Mouse (Mus musculus): ENCODE measurements around the gene Lsg1. TPM values are rescaled to one million over a fixed set of nuclear protein-coding genes. Genes with fewer than 3 reads are reported as not detected.
A peak's percentile ranks its signal among the peaks of the same experiment; 100 is the strongest.

Gene Lsg1
- total RNA-seq (2015; ENCODE audit: low replicate concordance) (9.2 and 11.5 TPM in 2 replicates), total RNA-seq (2017; ENCODE audit: low replicate concordance) (18.0 and 36.7 TPM in 2 replicates)

DNA sequence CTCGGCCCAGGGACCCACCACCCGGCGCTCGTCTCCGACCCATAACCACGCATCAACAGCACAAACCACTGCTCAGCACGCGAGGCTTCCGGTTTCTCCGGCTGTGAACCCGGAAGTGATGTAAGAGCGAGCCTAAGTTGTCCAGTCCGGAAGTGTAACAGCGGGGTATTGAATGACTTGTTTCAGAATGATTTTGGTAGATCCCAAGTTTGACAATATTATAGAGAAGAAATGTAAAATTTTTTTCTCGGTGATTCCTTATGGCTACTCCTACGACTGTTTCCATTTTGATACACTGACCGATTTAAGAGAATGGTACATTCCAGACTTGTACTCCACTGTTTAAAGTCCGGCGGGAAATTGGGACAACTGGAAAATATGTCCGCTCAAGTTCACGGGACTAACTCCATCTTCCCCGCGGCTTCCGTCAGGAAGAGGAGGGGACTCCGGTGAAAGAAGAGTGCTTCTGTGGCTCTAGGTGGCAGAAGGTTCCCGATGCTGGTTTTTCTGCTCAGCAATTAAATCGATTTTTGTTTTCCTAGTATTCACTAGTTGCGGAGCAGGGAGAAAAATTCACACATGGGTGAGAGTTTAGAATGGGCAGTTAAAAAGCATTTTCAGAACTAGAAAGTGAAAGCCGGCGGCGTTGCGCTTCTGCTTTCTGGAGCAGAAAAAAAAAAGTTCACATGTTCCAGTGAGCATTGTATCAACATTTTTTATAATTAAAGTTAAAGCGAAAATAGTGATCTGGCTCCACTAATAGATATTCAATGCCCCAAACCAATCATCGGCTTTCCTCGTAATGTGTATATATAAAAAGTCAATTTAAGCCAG is at the start of gene Lsg1:
Lsg1 (minus strand) TSS at position 99 of the 834 bp plus-strand sequence.
- ATAC-seq (replicated peaks; ENCODE audit: low FRiP score, poor library complexity, severe bottlenecking), result peak; percentile 95

DNA sequence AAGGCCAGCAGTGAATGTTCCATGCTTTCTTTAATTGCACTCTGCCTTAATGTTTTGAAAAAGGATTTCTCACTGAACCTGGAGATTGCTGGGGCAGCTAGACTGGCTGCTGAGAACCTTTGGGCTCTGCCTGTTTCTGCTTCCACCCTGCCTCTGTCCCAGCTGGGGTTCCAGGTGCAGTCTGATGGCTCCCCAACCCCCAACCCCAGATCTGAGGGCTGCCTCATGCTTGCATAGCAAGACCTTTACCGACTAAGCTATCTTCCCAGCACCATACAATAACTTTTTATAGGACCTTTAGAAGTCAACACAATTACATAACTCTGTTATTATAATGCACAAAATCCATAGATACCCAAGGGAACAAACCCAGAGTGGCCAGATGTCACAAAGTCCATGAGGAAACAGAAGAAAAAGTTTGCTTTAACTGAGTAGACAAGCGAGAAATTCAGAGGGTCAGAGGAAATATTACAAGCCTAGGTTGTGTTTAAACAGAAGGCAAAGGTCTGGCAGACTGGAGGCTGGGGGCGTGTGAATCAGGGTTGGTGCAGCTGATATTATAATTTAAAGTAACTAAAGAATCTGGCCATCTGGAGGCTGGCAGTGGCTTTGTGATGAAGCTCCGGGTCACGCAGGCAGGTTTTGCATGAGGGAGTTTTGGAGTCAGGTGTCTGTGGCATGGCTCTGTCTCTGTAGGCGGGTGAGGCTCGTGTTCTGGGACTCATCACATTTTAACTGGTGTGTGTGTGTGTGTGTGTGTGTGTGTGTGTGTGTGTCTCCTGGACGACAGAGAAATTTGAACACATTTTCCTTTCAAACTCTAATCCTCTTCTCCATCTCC is 46.7 kb upstream of the Lsg1 start:
- no peak for ATAC-seq (replicated peaks; ENCODE audit: low FRiP score, poor library complexity, severe bottlenecking)

DNA sequence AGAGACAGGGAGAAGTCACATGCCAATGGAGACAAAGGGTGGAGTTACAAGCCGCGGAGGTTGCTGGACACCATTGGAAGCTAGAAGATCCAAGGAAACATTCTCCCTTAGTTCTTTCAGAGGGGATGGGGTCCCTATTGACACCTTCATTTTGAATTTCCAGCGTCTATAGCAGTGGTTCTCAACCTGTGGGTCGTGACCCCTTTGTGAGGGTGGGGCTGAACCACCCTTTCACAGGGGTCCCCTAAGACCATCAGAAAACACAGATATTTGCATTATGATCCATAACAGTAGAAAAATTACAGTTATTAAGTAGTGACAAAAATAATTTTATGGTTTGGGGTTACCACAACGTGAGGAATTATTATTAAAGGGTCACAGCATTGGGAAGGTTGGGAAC is 42.1 kb upstream of the Lsg1 start:
- no peak for ATAC-seq (replicated peaks; ENCODE audit: low FRiP score, poor library complexity, severe bottlenecking)

DNA sequence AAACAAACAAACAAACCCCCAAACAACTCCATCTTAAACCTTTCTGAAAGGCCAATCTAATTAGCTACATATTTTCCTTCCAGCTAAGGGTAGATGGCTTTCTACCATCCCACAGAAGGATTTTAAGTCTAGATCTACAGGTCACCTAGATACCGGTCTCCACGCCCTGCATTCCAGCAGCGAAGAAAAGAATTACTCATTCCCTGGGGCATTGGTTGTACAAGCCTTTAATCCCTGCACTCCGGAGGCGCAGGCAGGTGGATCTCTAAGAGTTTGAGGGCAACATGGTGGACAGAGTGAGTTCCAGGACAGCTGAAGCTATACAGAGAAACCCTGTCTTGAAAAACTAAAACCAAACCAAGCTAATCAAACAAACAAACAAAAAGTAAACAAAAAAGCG is 41.0 kb upstream of the Lsg1 start:
- ATAC-seq (replicated peaks; ENCODE audit: low FRiP score, poor library complexity, severe bottlenecking), result no peak

DNA sequence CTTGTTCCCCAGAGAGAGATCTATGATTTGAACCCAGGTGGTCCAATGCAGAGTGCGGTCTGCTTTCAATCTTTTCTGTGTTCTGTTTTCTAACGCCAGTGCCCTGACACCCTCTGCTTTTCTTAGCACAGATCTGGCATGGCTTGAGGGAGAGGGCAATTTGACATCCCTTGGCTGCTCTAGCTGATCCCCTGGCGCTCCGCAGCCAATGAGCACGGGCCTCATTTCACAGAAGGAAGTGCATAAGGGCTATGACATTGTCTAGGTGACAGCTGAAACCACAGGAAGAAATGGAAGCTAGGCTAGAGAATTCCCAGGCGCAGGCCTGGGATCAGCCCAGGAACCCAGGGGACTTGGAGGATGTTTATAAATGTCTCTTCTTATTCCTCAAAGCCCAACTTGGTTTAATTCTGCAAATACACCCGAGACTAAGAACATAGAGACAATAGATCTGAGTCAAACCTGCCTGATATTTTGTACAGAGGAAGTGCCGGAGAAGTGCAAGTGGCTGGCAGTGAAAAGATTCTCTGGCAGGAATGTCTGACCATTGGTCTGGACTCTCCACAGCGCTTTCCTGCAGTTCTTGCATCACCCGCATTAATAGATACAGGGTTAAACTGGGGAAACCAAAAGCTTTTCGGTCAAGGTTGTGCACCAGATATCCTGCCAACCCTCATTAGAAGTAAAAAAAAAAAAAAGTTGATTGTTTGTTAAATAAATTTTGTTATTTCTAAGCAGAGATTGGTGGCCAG is 40.4 kb upstream of the Lsg1 start:
- no peak for ATAC-seq (replicated peaks; ENCODE audit: low FRiP score, poor library complexity, severe bottlenecking)

DNA sequence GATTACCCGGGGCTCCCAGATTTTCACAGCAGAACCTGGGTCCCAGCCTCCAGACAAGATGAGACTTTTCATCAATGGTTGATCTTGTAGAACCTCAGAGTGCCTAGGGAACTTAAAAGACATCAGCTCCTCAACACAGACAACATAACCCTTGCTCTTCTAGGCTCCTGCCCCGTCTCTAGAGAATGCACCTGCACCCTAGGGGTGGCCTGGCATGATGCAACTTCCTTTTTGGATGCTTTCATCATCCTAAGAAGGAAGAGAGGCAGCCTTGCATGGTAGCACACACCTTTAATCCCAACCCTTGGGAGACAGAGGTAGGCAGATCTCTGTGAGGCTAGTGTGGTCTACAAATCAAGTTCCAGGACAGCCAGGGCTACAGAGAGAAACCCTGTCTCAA is 37.2 kb upstream of the Lsg1 start:
- no peak for ATAC-seq (replicated peaks; ENCODE audit: low FRiP score, poor library complexity, severe bottlenecking)

DNA sequence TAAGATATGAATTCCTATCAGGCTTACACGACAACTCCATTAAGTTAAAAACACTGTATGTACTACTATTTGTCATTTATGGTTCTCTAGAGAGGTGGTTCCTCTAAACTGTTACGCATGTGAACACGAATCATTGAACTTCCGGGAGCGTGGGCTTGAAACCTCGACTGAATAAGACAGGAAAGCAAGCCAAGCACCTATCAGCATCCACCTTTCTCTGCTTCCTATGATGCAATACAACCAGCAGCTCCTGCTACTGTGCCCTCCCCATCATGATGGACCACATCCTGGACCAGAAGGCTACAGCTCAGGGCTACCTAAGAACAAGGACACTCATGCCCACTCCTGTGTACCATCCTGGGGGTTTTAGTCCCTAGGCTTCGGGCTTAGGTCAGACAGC is 36.3 kb upstream of the Lsg1 start:
- no peak for ATAC-seq (replicated peaks; ENCODE audit: low FRiP score, poor library complexity, severe bottlenecking)

DNA sequence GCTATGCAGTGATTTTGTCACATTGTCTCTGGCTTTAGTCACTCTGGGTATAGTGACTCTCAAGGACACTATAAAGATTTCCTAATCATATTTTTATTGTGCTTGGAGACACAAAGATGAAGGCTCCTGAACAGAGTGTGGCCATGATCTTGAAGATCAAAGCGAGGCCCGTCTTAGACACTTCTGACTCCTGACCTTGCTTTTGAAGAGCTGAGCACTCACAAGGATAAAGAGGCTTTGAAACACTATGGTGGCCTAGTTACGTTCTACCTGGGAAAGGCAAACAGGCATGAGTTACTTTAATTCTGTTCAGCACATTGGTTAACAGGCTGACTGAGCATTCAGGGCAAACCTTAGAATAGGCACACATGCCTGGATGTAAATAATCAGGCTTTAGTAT is 28.9 kb upstream of the Lsg1 start:
- ATAC-seq (replicated peaks; ENCODE audit: low FRiP score, poor library complexity, severe bottlenecking), result no peak

DNA sequence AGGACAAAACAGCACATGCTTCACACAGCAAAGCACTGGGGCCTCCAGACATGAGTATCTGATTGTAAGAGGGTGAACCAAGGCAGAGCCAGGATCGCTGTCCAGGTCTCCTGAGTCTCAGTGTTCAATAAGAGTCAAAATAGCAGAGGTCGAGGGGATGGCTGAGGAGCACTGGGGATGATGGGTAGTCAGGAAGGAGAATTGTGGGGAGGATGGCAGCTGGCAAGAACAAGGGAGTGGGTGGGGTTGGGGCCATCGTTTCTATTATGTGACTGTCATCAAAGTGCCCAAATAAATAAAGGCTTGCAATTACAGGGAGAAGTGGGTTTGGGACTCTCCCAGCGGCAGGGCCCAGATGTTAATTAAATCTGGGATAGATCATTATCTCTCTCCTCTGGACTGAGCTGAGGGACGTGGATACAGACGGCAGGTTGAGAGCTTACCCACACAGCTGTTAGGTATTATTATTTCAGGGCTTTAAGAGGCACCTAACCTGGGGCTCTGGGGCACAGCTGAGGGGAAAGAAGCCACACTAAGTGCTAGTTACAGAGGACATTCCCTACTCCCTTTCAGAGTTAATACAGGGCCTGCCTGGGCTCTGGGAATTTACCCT is 27.4 kb upstream of the Lsg1 start:
- no peak for ATAC-seq (replicated peaks; ENCODE audit: low FRiP score, poor library complexity, severe bottlenecking)

DNA sequence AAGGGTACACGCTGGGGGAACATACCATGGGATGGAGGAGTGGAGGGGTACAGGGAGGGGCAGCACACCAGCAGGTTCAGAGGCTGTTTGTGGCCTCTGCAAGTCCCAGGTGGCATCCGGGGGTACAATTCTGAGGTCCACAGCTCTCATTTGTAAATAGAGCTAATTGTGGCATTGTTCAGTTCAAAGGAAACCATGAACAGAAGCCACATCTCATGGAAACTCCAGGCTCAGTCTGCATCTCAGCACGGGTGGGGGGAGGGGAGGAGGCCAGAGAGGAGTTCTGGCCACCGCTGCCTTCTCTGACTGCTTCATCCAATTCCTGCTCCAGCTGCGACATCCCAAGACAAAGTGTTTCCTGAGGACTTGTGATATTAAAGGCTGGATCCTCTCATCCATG is 26.7 kb upstream of the Lsg1 start:
- ATAC-seq (replicated peaks; ENCODE audit: low FRiP score, poor library complexity, severe bottlenecking), result no peak

DNA sequence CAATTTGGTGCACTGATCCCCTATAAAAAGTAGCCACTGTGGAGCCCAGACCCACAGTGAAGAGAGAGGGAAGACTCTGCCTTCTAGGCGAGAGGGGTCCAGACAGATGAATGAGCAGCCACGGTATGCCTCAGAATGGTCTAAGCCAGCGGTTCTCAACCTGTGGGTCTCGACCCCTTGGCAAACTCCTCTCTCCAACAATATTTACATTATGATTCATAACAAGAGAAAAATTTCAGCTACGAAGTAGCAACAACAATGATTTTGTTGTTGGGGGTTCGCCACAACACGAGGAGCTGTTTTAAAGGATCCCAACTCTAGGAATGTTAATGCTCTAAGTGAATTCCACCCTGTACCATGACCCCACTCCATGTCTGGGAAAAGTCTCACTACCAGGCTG is 25.7 kb upstream of the Lsg1 start:
- no peak for ATAC-seq (replicated peaks; ENCODE audit: low FRiP score, poor library complexity, severe bottlenecking)

DNA sequence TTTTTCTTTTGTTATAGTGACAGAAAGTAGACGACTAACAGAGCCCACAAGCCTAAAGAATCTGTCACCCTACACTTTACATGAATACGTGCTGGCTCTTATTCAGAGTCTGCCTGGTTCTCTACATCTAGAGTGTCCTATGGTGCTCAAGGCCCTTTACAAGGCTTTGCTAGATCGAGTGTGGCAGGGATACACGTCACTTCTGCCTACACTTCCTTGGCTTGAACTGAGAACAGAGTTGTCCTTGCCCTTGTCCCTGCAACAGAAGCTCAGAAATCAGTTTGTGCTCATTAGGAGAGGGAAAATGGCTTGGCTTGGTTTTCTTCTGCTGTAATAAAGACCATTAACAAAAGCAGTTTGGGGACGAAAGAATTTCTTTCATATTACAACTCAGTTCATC is 23.9 kb upstream of the Lsg1 start:
- no peak for ATAC-seq (replicated peaks; ENCODE audit: low FRiP score, poor library complexity, severe bottlenecking)

DNA sequence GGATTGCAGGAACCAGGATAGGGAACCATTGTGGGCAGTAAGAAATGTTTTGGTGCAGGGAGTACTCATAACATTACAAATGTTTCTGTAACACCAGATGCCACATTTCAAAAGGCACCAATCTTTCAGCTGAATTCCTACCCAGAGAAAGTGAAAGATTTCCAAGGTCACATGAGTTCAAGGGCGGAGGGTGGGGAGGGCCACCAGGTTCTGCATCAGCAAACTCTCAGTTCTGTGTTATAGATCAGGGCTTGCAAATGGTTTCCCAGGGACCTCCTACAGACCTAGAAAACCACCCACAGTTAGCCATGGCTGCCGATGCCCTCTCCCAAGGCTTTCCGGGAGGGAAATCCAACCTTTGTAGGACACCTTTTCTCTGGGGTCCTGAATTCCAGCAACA is 20.5 kb upstream of the Lsg1 start:
- no peak for ATAC-seq (replicated peaks; ENCODE audit: low FRiP score, poor library complexity, severe bottlenecking)

DNA sequence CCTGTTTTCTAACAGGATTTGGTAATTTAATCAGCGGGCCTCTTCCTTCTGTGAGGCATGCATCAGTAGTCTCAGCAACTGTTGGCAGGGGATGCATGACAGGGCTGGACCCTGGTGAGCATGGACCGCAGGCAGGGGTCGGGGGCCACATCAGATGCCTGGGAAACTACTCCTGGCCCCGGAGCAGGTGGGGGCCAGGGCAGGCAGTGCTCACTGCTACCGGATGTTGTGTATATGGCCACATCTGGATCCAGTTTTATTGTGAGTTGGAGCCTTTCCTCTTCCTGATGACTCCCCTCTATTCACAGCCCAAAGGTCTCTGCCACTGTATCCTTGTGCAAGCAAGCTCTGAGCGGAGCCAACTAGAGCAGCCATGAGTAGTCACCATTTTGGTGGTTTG is 18.1 kb upstream of the Lsg1 start:
- ATAC-seq (replicated peaks; ENCODE audit: low FRiP score, poor library complexity, severe bottlenecking), result no peak

DNA sequence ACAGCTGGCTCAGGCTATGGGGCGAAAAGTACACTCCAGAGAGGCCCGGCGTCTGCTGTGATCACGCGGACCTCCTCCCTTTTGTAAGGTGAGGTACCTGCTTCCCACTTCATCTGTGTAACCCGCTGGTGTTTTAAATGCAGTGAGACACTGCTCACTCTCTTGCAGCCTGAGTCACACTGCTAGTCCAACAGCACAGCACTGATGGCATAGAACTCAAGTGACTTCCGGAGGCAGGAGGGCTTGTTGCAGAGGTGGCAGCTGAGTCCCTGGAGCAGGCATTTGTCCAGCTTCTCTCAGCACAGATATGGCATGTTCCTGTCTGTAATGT is 17.4 kb upstream of the Lsg1 start:
- no peak for ATAC-seq (replicated peaks; ENCODE audit: low FRiP score, poor library complexity, severe bottlenecking)

DNA sequence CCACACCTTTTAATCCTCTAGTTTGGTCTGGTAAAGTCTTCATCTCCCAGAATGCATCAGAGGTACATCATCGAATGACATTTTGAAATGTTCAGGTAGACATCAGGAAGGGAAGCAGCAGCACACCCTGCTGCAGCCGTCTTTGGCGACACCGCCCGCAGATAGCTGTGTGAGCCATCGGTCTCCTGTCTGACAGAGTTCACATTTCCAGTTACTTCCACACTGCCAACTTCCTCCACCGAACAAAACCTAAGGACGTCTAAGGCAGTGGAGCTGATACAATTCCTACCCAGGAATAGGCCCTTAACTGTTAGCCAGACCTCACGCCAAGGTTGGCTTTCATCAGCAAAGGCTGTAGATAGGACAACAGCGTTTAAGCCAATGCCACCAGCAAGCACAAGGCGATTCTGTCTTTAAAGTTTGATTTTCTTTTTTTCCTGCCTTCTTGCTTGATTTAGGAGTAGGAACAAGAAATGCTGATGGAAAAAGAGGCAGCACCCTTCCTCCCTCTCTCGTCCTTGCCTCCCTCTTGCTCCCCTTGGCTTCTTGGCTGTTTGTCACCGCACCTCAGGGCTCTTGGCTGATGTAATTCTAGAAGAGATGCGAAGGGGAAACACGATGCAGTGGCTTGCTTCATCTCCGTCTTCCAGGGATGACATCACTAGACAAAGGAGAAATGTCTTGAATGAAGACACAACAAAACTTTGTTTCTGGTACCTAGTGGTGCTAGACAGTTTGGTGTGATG is 16.8 kb upstream of the Lsg1 start:
- ATAC-seq (replicated peaks; ENCODE audit: low FRiP score, poor library complexity, severe bottlenecking), result no peak

DNA sequence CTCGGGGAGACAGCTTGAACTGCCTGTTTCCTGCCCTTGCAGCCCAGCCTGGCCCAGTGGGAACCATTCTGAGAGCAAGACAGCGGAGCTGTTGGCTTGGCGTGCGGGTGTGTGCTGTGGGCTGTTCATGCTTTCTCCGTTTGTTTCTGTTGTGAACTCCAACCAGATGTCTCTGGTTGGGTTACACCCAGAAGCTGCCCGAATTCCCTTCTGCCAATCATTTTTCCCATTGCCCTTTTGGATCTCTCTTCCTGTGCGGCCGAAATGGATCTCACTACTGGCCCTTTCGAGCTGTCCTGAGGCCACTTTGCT is 16.1 kb upstream of the Lsg1 start:
- no peak for ATAC-seq (replicated peaks; ENCODE audit: low FRiP score, poor library complexity, severe bottlenecking)

DNA sequence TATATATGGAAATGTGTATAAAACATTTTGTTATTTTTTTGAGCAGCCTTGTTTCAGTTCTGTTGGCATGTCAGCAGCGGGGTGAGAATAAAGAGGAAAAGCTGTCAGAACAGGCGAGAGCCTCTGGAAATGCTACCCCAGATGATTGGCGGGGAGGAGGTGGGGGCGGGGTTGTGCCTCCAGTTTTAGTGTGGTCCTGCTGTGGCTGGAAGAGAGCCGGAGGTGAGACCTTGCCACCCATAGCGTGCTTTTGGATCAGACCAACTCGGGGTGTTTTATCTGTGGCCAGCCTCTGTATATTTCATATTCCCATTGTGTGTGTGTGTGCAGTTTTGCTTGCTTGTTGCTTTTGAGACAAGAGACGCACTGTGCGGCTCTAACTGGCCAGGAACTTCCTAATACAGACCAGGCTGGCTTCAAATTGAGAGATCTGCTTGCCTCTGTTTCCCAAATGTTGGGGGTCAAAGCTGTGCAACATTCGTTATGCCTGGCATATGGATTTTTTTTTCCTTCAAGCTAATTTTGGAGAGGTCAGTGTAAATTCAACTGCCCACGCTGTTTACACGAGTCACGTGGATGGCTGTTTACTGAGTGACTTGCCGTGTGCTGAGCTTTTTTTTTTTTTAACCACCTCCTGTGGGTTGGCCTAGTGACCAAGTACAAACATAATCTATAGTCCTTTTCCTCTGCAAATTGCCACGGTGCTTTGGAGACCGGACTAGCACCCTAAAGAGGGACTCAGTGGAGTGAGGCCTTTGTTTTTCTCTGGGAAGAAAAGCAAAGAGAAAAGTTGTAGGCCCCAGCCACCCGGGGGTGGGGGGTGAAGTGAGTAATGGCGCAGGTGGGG is 15.5 kb upstream of the Lsg1 start:
- ATAC-seq (replicated peaks; ENCODE audit: low FRiP score, poor library complexity, severe bottlenecking), result no peak

DNA sequence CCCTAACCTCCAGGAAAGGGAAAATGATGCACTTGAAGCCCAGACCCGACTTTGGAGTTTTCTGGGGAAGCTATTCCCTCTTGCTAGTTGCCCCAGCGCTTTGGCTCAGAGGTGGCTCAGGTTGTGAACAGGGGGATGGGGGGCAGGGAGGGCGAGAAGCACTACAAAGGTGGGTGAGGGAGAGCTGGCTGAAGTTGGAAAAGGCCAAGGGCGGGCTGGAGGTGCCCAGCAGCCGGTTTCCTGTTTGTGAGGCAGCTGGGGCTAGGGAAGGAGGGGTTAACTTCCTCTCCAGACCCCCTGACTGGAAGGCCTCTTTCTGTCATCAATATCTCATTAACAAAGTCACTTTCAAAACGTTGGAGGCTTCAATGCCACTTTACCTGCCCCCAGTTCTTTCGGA is 14.6 kb upstream of the Lsg1 start:
- ATAC-seq (replicated peaks; ENCODE audit: low FRiP score, poor library complexity, severe bottlenecking), result no peak

Measured in erythroblast, adult 5-6 weeks (primary cell).